Mouse (Mus musculus) testis, adult 2 months (tissue): ENCODE measurements around the gene A930009A15Rik.

Experiments used
- CTCF ChIP-seq: fragments of 200-500 bp; IDR thresholded peaks from 2 replicates; pipeline ENCODE4 v1.5.1; 2012; ENCODE audit warnings: low read depth, mild to moderate bottlenecking, inconsistent platforms, low read length, moderate library complexity; ENCODE audit not compliant: control insufficient read depth, insufficient read depth, insufficient replicate concordance
- POLR2A ChIP-seq: fragments of 200-500 bp; IDR thresholded peaks from 2 replicates; pipeline ENCODE4 v1.6.1; 2012; ENCODE audit warnings: low read depth, mild to moderate bottlenecking, inconsistent platforms, low read length, moderate library complexity; ENCODE audit not compliant: control insufficient read depth

DNA sequence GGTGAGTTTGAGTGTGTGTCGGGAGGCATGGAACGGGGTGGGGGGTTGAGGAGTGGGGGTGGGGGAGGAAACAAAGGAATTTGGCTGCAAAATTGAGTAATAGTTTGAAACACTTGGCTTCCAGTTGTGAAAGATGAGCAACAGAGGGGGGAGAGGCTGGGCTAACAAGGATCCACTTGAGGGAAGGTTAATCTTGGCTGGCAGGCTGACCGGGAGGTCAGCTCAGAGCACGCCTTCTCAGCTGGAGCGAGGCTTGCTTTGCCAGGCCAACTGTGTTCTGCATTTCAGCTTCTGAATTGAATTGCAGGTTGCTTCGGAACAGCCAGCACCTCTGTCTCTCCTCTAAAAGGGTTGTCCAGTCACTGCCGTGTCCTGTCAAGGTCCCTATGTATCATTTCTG lies 9.7 kb downstream of the A930009A15Rik start:
- TF ChIP-seq CTCF = no peak
- no peak for TF ChIP-seq POLR2A
